Mouse (Mus musculus) limb, embryonic 14.5 days (tissue): ENCODE measurements around the gene Enc1. TPM values are rescaled to one million over a fixed set of nuclear protein-coding genes. Genes with fewer than 3 reads are reported as not detected.

Experiments
- ATAC-seq: fragments of 200-750 bp; cut with Nextera tagmentation; 2 replicates; pipeline ENCODE4 v1.8.0; 2017; ENCODE audit warnings: low read depth, moderate number of reproducible peaks, moderate TSS enrichment; ENCODE audit not compliant: low FRiP score
- DNase-seq: peaks from one replicate; pipeline ENCODE4 v3.0.0-alpha.2; 2015; ENCODE audit warnings: low spot score
- H3K27ac ChIP-seq: fragments of 300-500 bp; sonication (generic); replicated peaks from 2 replicates; pipeline ENCODE4 v1.5.1; 2014; ENCODE audit warnings: low read depth, mild to moderate bottlenecking, low read length, moderate library complexity, mixed read lengths
- H3K27me3 ChIP-seq: fragments of 300-500 bp; sonication (generic); 2 replicates; pipeline ENCODE4 v1.6.1; 2014; ENCODE audit warnings: low read length, mixed read lengths; ENCODE audit not compliant: control insufficient read depth, insufficient read depth
- H3K36me3 ChIP-seq: fragments of 300-500 bp; sonication (generic); 2 replicates; pipeline ENCODE4 v1.6.1; 2014; ENCODE audit warnings: mild to moderate bottlenecking, low read length, moderate library complexity, mixed read lengths; ENCODE audit not compliant: control insufficient read depth, insufficient read depth
- H3K4me1 ChIP-seq: fragments of 300-500 bp; sonication (generic); 2 replicates; pipeline ENCODE4 v1.6.1; 2014; ENCODE audit warnings: antibody characterized with exemption, low read length, mixed read lengths; ENCODE audit not compliant: control insufficient read depth, insufficient read depth
- H3K4me2 ChIP-seq: fragments of 300-500 bp; sonication (generic); replicated peaks from 2 replicates; pipeline ENCODE4 v1.6.1; 2014; ENCODE audit warnings: low read depth, mild to moderate bottlenecking, low read length, moderate library complexity; ENCODE audit not compliant: severe bottlenecking
- H3K4me3 ChIP-seq: fragments of 300-500 bp; sonication (generic); replicated peaks from 2 replicates; pipeline ENCODE4 v1.5.1; 2014; ENCODE audit warnings: low read length
- H3K9ac ChIP-seq: fragments of 300-500 bp; sonication (generic); 2 replicates; pipeline ENCODE4 v1.6.1; 2014; ENCODE audit warnings: mild to moderate bottlenecking, low read depth, low read length, moderate library complexity; ENCODE audit not compliant: severe bottlenecking
- H3K9me3 ChIP-seq: fragments of 300-500 bp; sonication (generic); 2 replicates; pipeline ENCODE4 v1.6.1; 2016; ENCODE audit warnings: low read length; ENCODE audit not compliant: control insufficient read depth
- POLR2A ChIP-seq: fragments of 200-500 bp; IDR thresholded peaks from 2 replicates; pipeline ENCODE4 v1.8.0; 2012; ENCODE audit warnings: inconsistent platforms, mild to moderate bottlenecking, moderate library complexity, borderline replicate concordance; ENCODE audit not compliant: insufficient read depth, insufficient read length; ENCODE audit errors: extremely low read depth
- WGBS: fragments of 180-500 bp; shearing (Covaris S2); extraction: QIAGEN DNeasy Blood & Tissue Kit; methylation state at CpG from one replicate; pipeline ENCODE4 v1.1.7; 2014; 5-methylcytosine and 5-hydroxymethylcytosine counted together
- polyA plus RNA-seq, 2 experiments: library from polyadenylated mRNA; depleted of rRNA in 1 of 2; stranded (reverse) in 1 of 2; unstranded in 1 of 2; fragments of >200 nt; fragmentation: Nextera tagmentation in 1 of 2; extraction: Ambion mirVana in 1 of 2; gene quantifications; 2 replicates each; pipeline versions ENCODE4 v1.2.1 to v1.2.3; 2012 to 2014

Enc1 gene
- polyA plus RNA-seq, 2 experiments = 8.9 to 33.5 TPM

DNA sequence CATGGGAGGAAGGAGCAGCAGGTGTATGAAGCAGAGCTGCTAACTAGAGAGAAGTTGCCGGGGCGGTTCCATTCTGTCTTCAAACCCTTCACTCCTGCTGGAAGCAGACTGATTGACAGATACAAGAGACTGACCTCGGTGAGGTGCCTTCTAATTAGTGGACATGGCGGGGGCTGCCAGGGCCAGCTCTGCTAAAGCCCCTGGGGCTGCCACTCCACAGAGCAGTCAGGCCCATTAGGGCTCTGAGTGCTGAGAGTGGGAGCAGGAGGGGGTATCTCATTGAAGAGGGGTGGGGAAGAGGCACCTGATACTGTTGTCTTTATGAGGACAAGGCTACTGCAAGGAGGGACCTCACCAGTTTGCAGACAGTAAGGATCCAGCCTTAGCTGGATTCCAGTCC, 25.3 kb upstream of the Enc1 start:
- no peak overlapping the region for H3K27ac ChIP-seq
- WGBS = 18% methylated on average over 4 of the region's 4 CpGs

DNA sequence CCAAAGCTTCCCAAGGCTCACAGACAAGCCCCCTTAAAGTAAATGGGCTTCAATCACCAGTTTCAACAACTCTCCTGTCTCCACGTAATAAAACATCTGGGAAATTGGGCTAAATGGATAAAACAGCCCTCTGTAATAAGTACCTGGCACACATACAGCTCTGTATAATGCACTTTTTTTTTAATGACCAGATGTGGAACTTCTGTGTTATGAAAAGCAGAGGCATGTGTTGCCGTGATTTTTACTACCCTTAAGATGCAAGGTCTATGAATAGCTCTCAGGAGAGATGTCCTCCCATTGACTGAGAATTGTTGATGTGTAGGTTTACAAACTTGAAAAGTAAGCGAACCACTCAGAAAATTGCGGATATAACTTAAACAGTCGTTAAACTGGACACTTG, 24.7 kb upstream of the Enc1 start:
- Histone ChIP-seq H3K36me3 (no peaks in the 10 kb centered on the region), H3K9ac (no peak overlapping the region), H3K4me2 (no peak overlapping the region; the same call in 1 of the 2 replicates), H3K27me3 (no peaks in the 10 kb centered on the region), H3K4me1 (peaks cover 21% of the 10 kb centered on the region), H3K9me3 (no peaks in the 10 kb centered on the region), H3K4me3 (no peak overlapping the region), H3K27ac (no peak overlapping the region; the same call in 1 of the 2 replicates)
- peak; percentile 64; the same call in 1 of the 2 replicates for ATAC-seq
- WGBS = 11% methylated on average over 5 of the region's 5 CpGs
- DNase-seq = peak; percentile 79
- no peak for TF ChIP-seq POLR2A

More for the DNA sequence above, 25.3 kb upstream of the Enc1 start:
- H3K4me2 ChIP-seq = no peak overlapping the region; the same call in 1 of the 2 replicates
- no peaks in the 10 kb centered on the region for H3K9me3 ChIP-seq
- H3K9ac ChIP-seq = no peak overlapping the region
- no peak overlapping the region for H3K4me3 ChIP-seq
- no peak for ATAC-seq
- no peak for DNase-seq
- no peaks in the 10 kb centered on the region for H3K27me3 ChIP-seq
- peaks cover 21% of the 10 kb centered on the region for H3K4me1 ChIP-seq
- TF ChIP-seq POLR2A = no peak
- H3K36me3 ChIP-seq = no peaks in the 10 kb centered on the region

- no peak for TF ChIP-seq POLR2A
- no peaks in the 10 kb centered on the region for H3K36me3 ChIP-seq
- no peaks in the 10 kb centered on the region for H3K9me3 ChIP-seq
- H3K27ac ChIP-seq = no peak overlapping the region
- no peaks in the 10 kb centered on the region for H3K27me3 ChIP-seq
- no peak overlapping the region for H3K4me3 ChIP-seq
- peaks cover 19% of the 10 kb centered on the region for H3K4me1 ChIP-seq
- no peak overlapping the region for H3K9ac ChIP-seq
- H3K4me2 ChIP-seq = no peak overlapping the region
- 90% methylated on average over 3 of the region's 3 CpGs for WGBS
- ATAC-seq (no peak), DNase-seq (no peak)
Observed at GRCm38 (mm10) chr13:97220022-97220421, 20.9 kb upstream of the Enc1 start.

DNA sequence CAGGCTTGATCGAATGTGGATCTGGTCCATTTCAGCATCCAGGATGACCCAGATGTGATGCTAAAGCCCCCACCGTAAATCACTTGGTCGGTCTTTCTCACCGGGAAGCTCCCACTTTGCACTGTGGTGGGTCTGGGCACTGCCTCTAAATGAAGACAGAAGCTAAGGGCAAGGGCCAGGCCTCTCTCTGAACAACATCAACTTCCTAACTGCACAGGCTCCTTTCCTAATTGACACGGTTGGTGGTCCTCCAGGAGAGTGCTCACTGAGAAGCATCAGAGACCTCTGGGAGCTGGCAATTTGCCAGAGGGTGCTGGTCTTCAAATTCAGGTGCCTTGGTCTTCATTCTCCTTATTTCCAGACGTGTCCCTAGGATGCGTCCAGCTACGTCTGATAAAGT, 17.0 kb upstream of the Enc1 start:
- Histone ChIP-seq H3K9ac (no peak overlapping the region), H3K4me1 (no peaks in the 10 kb centered on the region), H3K4me2 (no peak overlapping the region), H3K36me3 (no peaks in the 10 kb centered on the region), H3K9me3 (no peaks in the 10 kb centered on the region), H3K27me3 (no peaks in the 10 kb centered on the region), H3K27ac (no peak overlapping the region), H3K4me3 (no peak overlapping the region)
- no peak for DNase-seq
- TF ChIP-seq POLR2A = no peak
- no peak for ATAC-seq
- 51% methylated on average over 8 of the region's 8 CpGs for WGBS

DNA sequence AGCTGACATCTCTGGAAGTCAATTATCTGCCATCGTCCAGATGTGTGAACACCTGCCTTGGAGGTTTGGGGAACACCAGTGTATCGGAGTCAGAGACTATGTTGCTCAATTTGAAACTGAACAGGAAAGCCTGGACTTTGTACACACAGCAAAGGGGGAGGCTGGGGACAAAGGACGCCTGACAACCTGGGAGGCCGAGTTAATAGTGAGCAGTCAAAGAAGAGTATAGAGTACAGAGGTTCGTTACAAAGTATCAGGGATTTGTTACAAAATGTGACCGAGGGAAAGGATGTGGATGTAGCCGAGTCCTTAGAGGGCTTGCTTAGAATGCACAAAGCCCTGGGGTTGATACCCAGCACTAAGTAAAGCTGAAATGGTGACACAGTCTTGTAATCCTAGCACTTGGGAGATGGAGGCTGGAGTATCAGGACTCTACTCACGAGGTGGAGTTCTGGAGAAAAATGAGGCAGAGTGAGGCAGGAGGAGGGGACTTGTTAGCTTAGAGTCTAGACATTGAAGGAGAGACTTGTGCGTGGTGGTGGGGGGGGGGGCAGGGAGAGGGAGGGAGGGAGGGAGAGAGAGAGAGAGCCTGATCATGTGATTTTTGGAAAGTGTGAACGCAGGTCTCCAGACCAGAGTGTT, 16.4 kb upstream of the Enc1 start:
- Histone ChIP-seq H3K36me3 (no peaks in the 10 kb centered on the region), H3K4me2 (no peak overlapping the region), H3K9ac (no peak overlapping the region), H3K4me3 (no peak overlapping the region), H3K27ac (no peak overlapping the region), H3K27me3 (no peaks in the 10 kb centered on the region), H3K4me1 (no peaks in the 10 kb centered on the region), H3K9me3 (no peaks in the 10 kb centered on the region)
- ATAC-seq (no peak), DNase-seq (no peak)
- WGBS = 56% methylated on average over 10 of the region's 10 CpGs
- no peak for TF ChIP-seq POLR2A

DNA sequence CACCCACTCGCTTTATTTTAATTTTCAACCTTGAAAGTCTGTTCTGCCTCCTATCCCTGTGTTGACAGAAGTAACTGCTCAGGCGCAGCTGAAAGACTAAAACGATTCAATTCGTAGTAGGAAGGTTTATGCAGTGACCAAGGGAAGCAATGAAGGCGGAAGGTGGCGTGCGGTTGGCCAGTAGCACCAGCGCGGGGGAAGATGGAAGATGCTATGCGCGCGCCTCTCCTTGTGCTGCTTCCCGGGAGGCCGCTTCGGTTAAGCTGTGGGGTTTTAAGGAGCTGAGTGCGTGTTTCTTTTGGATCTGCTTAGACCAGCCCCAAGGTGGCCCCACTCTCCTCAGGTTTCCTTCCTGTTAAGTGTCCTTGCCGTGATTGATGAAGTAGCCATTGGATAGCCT, 15.8 kb upstream of the Enc1 start:
- Histone ChIP-seq H3K4me2 (peak overlapping the region; percentile 21), H3K9me3 (no peaks in the 10 kb centered on the region), H3K4me3 (no peak overlapping the region), H3K36me3 (no peaks in the 10 kb centered on the region), H3K27me3 (no peaks in the 10 kb centered on the region), H3K27ac (no peak overlapping the region), H3K9ac (no peak overlapping the region), H3K4me1 (no peaks in the 10 kb centered on the region)
- ATAC-seq (no peak), DNase-seq (no peak)
- TF ChIP-seq POLR2A = no peak
- WGBS = 56% methylated on average over 17 of the region's 17 CpGs
